Mouse (Mus musculus): Measurements from ENCODE around the gene Aif1l.

DNA sequence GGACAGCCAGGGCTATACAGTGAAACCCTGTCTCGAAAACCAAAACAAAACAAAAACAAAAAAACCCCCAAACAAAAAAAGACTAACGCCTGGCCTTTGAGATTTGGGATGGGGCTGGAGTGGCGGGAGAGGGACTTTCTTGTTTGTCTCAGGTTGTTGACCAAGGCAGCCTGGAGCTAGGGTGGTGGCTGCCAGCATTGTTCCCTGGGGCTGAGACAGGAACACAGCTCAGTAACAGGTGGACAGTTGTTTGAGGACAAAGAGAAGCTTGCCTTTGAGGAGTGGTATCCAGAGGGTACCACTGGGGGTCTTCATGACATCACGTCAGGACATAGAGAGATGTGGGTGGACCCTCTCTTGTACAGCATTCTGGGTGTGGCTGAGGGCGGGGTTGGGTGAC, 5.7 kb downstream of the Aif1l start:
- TF ChIP-seq CTCF (IDR thresholded peaks at IDR 0.05; ENCODE audit: low read depth, low read length) (no peak), POLR2AphosphoS5 (IDR thresholded peaks at IDR 0.05; ENCODE audit: insufficient replicate concordance, low read depth, low read length) (no peak), GATA1 (IDR thresholded peaks at IDR 0.05; ENCODE audit: borderline replicate concordance, low read length) (no peak)
